Mouse (Mus musculus): ENCODE data around the gene Nipsnap3a.

DNA sequence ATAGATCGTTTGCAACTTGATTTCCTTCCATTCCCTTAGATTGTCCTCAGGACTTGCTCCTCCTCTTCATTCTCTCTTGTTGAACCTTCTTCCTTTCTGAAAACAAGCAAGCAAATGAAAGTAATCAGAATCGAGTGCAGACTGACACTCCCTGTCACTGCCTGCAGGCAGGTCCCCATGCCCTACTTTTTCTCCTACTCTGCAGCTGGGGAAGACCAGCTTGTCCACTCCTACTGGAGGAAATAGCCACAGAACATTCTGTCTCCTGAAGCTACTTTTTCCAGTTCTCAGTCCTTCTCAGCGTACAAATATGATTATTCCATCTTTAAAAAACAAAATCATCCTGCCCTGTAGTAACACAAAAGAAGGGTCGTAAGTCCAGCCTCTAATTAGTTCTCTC is 35.3 kb downstream of the Nipsnap3a start:
- TF ChIP-seq CTCF (IDR thresholded peaks at IDR 0.05; ENCODE audit: control insufficient read depth, insufficient read depth, insufficient replicate concordance, low read depth, low read length) (no peak), POLR2A (IDR thresholded peaks at IDR 0.05; ENCODE audit: control insufficient read depth, low read depth, low read length) (no peak)

All from testis, adult 2 months (tissue).